In genomic region chr11:63233172-63233966, GRCm38 (mm10) we compare ENCODE assay signal across 9 mouse cellular contexts.
A peak's percentile ranks its signal among the peaks of the same experiment; 100 is the strongest.
DNase-seq lines count a peak whose midpoint lies in the region; ATAC-seq and TF ChIP-seq lines count a peak whose summit lies in the region.
"Had no signal": no experiment of that assay in that cellular context is flagged by ENCODE, and none has a peak within 500 bp of the region (broad histone marks: within the 10 kb centered on the region; RNA-seq: fewer than 3 reads in every experiment).

No protein-coding gene starts in this region.

- no peak for TF ChIP-seq EP300 in heart, adult 2 months (IDR thresholded peaks at IDR 0.05; ENCODE audit: insufficient read depth, low read depth, low read length)
- TF ChIP-seq EP300 in liver, postnatal 0 days (IDR thresholded peaks at IDR 0.05; ENCODE audit: low read depth), result no peak

- peak; percentile 24 for TF ChIP-seq CTCF in heart, adult 2 months (IDR thresholded peaks at IDR 0.05)
- peak; percentile 53 for TF ChIP-seq CTCF in liver, postnatal 0 days (IDR thresholded peaks at IDR 0.05; ENCODE audit: low read depth)
- TF ChIP-seq CTCF in E14TG2a.4 (conservative IDR thresholded peaks at IDR 0.05; ENCODE audit: low read length), result peak; percentile 84
- TF ChIP-seq CTCF in brain, embryonic 14.5 days (IDR thresholded peaks at IDR 0.05; ENCODE audit: borderline replicate concordance, extremely low read depth, insufficient read depth, insufficient read length), result peak; percentile 56; the same call in 1 of the 2 replicates

- 84% methylated on average over 13 of the region's 13 CpGs for WGBS in heart, adult 2 months
- 74% methylated on average over 13 of the region's 13 CpGs for WGBS in liver, postnatal 0 days (ENCODE audit: insufficient replicate concordance)
- 71% methylated on average over 13 of the region's 13 CpGs for WGBS in liver, embryonic 11.5 days

- H3K79me2 ChIP-seq in heart, adult 2 months (replicated peaks; ENCODE audit: control insufficient read depth, insufficient read depth, low read length), result no peaks in the 10 kb centered on the region

- no peak overlapping the region for H3K9ac ChIP-seq in heart, adult 2 months (ENCODE audit: low read depth, low read length)
- no peak overlapping the region for H3K9ac ChIP-seq in liver, postnatal 0 days (replicated peaks)
- no peak overlapping the region for H3K9ac ChIP-seq in liver, embryonic 11.5 days (ENCODE audit: low read depth, low read length)

- H3K9me3 ChIP-seq in liver, postnatal 0 days (ENCODE audit: low read length), result no peaks in the 10 kb centered on the region
- 0 out of 2 replicates have a peak, but pooled peaks cover 4% of the 10 kb centered on the region for H3K9me3 ChIP-seq in liver, embryonic 11.5 days (ENCODE audit: control insufficient read depth, low read length)
- H3K9me3 ChIP-seq in E14TG2a.4 (ENCODE audit: low read length), result peaks cover 7% of the 10 kb centered on the region; the same call in 1 of the 2 replicates

- TF ChIP-seq POLR2A in heart, adult 2 months (IDR thresholded peaks at IDR 0.05; ENCODE audit: insufficient read depth, low read depth, low read length), result no peak
- no peak for TF ChIP-seq POLR2A in brain, embryonic 14.5 days (IDR thresholded peaks at IDR 0.05; ENCODE audit: borderline replicate concordance, extremely low read depth, insufficient read depth, insufficient read length, poor library complexity, severe bottlenecking)

- H3K27me3 ChIP-seq in heart, adult 2 months (ENCODE audit: control insufficient read depth, insufficient read depth, low read length), result no peaks in the 10 kb centered on the region
- H3K27me3 ChIP-seq in liver, postnatal 0 days (ENCODE audit: insufficient read depth, low read length), result no peaks in the 10 kb centered on the region
- no peaks in the 10 kb centered on the region for H3K27me3 ChIP-seq in liver, embryonic 11.5 days (replicated peaks; ENCODE audit: control insufficient read depth, insufficient read depth, low read length)
- H3K27me3 ChIP-seq in E14TG2a.4 (ENCODE audit: insufficient read depth, low read length), result no peaks in the 10 kb centered on the region

- H3K27ac ChIP-seq in heart, adult 2 months, result no peak overlapping the region
- no peak overlapping the region for H3K27ac ChIP-seq in liver, postnatal 0 days (ENCODE audit: low read depth)
- H3K27ac ChIP-seq in liver, embryonic 11.5 days (ENCODE audit: low read depth, low read length), result no peak overlapping the region

- DNase-seq in heart, adult 2 months, result no peak
- no peak for DNase-seq in heart, postnatal 14 days
- DNase-seq in liver, postnatal 0 days, result no peak
- no peak for DNase-seq in liver, embryonic 11.5 days (ENCODE audit: low spot score)
- DNase-seq in brain, embryonic 14.5 days (ENCODE audit: low read depth), result peak; percentile 62
- no peak for DNase-seq in cerebellum, adult 18-20 months
- no peak for DNase-seq in frontal cortex, postnatal 36 days (ENCODE audit: low spot score in 2 of 2)
- DNase-seq: lung, postnatal 10 days had no signal

- no peak overlapping the region for H3K4me2 ChIP-seq in liver, postnatal 0 days (ENCODE audit: low read depth, low read length)
- H3K4me2 ChIP-seq in liver, embryonic 11.5 days, result no peak overlapping the region

- no peaks in the 10 kb centered on the region for H3K36me3 ChIP-seq in heart, adult 2 months (ENCODE audit: control insufficient read depth, insufficient read depth, low read length)
- no peaks in the 10 kb centered on the region for H3K36me3 ChIP-seq in liver, postnatal 0 days (replicated peaks; ENCODE audit: insufficient read depth, low read length)
- no peaks in the 10 kb centered on the region for H3K36me3 ChIP-seq in liver, embryonic 11.5 days (ENCODE audit: control insufficient read depth, insufficient read depth, low read length)
- H3K36me3 ChIP-seq in E14TG2a.4 (ENCODE audit: insufficient read depth, low read length), result no peaks in the 10 kb centered on the region

- intact Hi-C loops in heart, adult 2 months (cut with DNase I), result no loop called here
- intact Hi-C loops in heart, postnatal 14 days (cut with DNase I), result no loop called here

- H3K4me3 ChIP-seq in heart, adult 2 months, result no peak overlapping the region
- H3K4me3 ChIP-seq in liver, postnatal 0 days (ENCODE audit: low read depth, low read length), result no peak overlapping the region
- H3K4me3 ChIP-seq in liver, embryonic 11.5 days (ENCODE audit: low read depth, low read length), result no peak overlapping the region
- no peak overlapping the region for H3K4me3 ChIP-seq in E14TG2a.4 (replicated peaks; ENCODE audit: low read length)

- H3K4me1 ChIP-seq in heart, adult 2 months (ENCODE audit: control insufficient read depth, insufficient read depth, low read length), result no peaks in the 10 kb centered on the region
- H3K4me1 ChIP-seq in liver, postnatal 0 days (ENCODE audit: insufficient read depth), result no peaks in the 10 kb centered on the region
- H3K4me1 ChIP-seq in liver, embryonic 11.5 days (replicated peaks; ENCODE audit: control insufficient read depth, insufficient read depth, low read length), result no peaks in the 10 kb centered on the region
- peaks cover 46% of the 10 kb centered on the region for H3K4me1 ChIP-seq in E14TG2a.4 (replicated peaks; ENCODE audit: low read depth, low read length)

- no peak for ATAC-seq in liver, postnatal 0 days
- ATAC-seq in liver, embryonic 11.5 days (replicated peaks; ENCODE audit: low FRiP score), result no peak

Comparison
In these comparisons a context has a peak if more than half of its experiments do, and no peak if none do; other contexts are left out.
1. CTCF ChIP-seq: peak in every context shown above with its lines; median percentile 84 in E14TG2a.4; 56 in brain, embryonic 14.5 days; 53 in liver, postnatal 0 days; 24 in heart, adult 2 months.